Mouse (Mus musculus) thymus, adult 2 months (tissue): ENCODE measurements at regions not wholly inside any gene's neighbourhood (a gene's known extent, or its start where the extent isn't known, plus 50 kb on each side); places are given as distances from the start of the nearest gene placed in this dataset.
A peak's percentile ranks its signal among the peaks of the same experiment; 100 is the strongest.

Experiments used
- DNase-seq: peaks from one replicate; pipeline ENCODE4 v3.0.0; 2021
- H3K27ac ChIP-seq: fragments of 200-500 bp; 2 replicates; pipeline ENCODE4 v1.5.1; 2012; ENCODE audit warnings: low read length, control low read depth; ENCODE audit not compliant: control insufficient read depth, insufficient read depth
- H3K27me3 ChIP-seq: fragments of 200-500 bp; 2 replicates; pipeline ENCODE4 v1.6.1; 2012; ENCODE audit warnings: mild to moderate bottlenecking, low read length, moderate library complexity, mixed read lengths; ENCODE audit not compliant: control insufficient read depth, insufficient read depth
- H3K36me3 ChIP-seq: fragments of 200-500 bp; 2 replicates; pipeline ENCODE4 v1.6.1; 2012; ENCODE audit warnings: mild to moderate bottlenecking, low read length, moderate library complexity; ENCODE audit not compliant: control insufficient read depth, insufficient read depth
- H3K4me1 ChIP-seq: fragments of 200-500 bp; replicated peaks from 2 replicates; pipeline ENCODE4 v1.6.1; 2012; ENCODE audit warnings: low read length; ENCODE audit not compliant: control insufficient read depth, insufficient read depth
- H3K4me3 ChIP-seq: fragments of 200-500 bp; 2 replicates; pipeline ENCODE4 v1.5.1; 2012; ENCODE audit warnings: mild to moderate bottlenecking, low read length, control low read depth, moderate library complexity; ENCODE audit not compliant: control insufficient read depth, insufficient read depth
- CTCF ChIP-seq: fragments of 200-500 bp; IDR thresholded peaks from 2 replicates; pipeline ENCODE4 v1.5.1; 2012; ENCODE audit warnings: mild to moderate bottlenecking, control low read depth, low read length, moderate library complexity, borderline replicate concordance; ENCODE audit not compliant: control insufficient read depth, poor library complexity, insufficient read depth; ENCODE audit errors: extremely low read depth
- POLR2A ChIP-seq: fragments of 200-500 bp; IDR thresholded peaks from 2 replicates; pipeline ENCODE4 v1.6.1; 2012; ENCODE audit warnings: mild to moderate bottlenecking, low read length, control low read depth, moderate library complexity; ENCODE audit not compliant: control insufficient read depth, poor library complexity, insufficient read depth; ENCODE audit errors: extremely low read depth
- WGBS: fragments of 180-500 bp; shearing (Covaris S2); methylation state at CpG from one replicate; pipeline ENCODE4 v1.1.7; 2018; 5-methylcytosine and 5-hydroxymethylcytosine counted together

DNA sequence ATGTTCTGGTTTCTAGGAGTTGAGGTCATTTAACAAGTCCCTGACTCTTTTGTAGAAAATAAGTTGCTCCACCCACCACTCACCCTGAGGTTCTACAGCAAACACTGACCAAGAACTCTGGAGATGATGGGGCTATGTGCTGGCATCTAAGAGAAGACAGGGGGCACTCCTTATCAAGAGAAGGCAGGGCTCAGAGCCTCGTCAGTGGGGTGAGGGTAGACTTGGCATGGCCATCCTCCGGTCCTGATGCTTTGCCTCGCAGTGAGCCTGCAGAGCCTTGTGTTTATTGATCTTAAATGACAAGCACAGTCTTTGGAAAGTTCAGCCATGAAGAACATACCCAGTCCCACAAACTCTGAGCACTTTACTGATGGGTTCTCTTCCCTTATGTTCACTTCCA is 370.1 kb upstream of the 3110018I06Rik start:
- H3K4me3 ChIP-seq = no peak overlapping the region
- peak; percentile 66; the same call in 1 of the 2 replicates for TF ChIP-seq CTCF
- no peak for TF ChIP-seq POLR2A
- peaks cover 48% of the 10 kb centered on the region for H3K4me1 ChIP-seq
- H3K36me3 ChIP-seq = no peaks in the 10 kb centered on the region
- 10% methylated on average over 3 of the region's 3 CpGs for WGBS
- no peaks in the 10 kb centered on the region for H3K27me3 ChIP-seq
- peak overlapping the region; percentile 75 for H3K27ac ChIP-seq
- peak; percentile 70 for DNase-seq

DNA sequence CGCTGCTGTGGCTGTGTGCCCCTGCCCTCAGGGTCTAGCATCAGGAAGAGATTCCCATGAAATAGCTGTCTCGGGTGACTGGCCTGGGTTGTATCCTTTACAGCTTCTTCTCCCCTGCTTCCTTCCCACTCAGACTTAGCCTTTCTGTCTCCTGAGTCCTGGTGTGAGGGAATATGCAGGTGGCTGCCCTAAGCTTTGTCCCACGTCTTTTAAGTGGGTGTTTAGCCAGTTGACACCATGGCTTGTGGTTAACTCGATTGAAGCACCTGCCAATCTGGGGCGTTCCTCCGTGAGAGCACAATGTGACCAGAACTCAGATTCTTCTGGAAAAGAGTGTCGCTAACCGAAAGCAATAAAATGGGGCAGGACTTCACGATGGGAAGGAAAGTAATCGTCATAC is 369.4 kb upstream of the 3110018I06Rik start:
- peak; percentile 67 for DNase-seq
- TF ChIP-seq POLR2A = no peak
- no peak for TF ChIP-seq CTCF
- H3K36me3 ChIP-seq = no peaks in the 10 kb centered on the region
- H3K4me1 ChIP-seq = peaks cover 52% of the 10 kb centered on the region
- H3K27ac ChIP-seq = peak overlapping the region; percentile 75
- H3K27me3 ChIP-seq = no peaks in the 10 kb centered on the region
- no peak overlapping the region for H3K4me3 ChIP-seq
- 11% methylated on average over 10 of the region's 10 CpGs for WGBS

- Histone ChIP-seq H3K27me3 (no peaks in the 10 kb centered on the region), H3K27ac (peak overlapping the region; percentile 49), H3K4me1 (peaks cover 68% of the 10 kb centered on the region), H3K36me3 (no peaks in the 10 kb centered on the region), H3K4me3 (no peak overlapping the region)
- 77% methylated on average over 21 of the region's 21 CpGs for WGBS
- no peak for TF ChIP-seq CTCF
- TF ChIP-seq POLR2A = no peak
- DNase-seq = peak; percentile 37
Measured at GRCm38 (mm10) chr12:107120486-107121186, 367.8 kb upstream of the 3110018I06Rik start.

- H3K4me3 ChIP-seq = no peak overlapping the region
- no peaks in the 10 kb centered on the region for H3K27me3 ChIP-seq
- 76% methylated on average over 4 of the region's 4 CpGs for whole genome bisulfite sequencing
- no peaks in the 10 kb centered on the region for H3K36me3 ChIP-seq
- peak overlapping the region; percentile 49 for H3K27ac ChIP-seq
- DNase-seq = peak; percentile 9
- peaks cover 72% of the 10 kb centered on the region for H3K4me1 ChIP-seq
- TF ChIP-seq POLR2A (no peak), CTCF (no peak)
Measured at GRCm38 (mm10) chr12:107121990-107122389, 366.4 kb upstream of the 3110018I06Rik start.

- Histone ChIP-seq H3K4me1 (peaks cover 76% of the 10 kb centered on the region), H3K4me3 (no peak overlapping the region), H3K27ac (peak overlapping the region; percentile 95), H3K27me3 (no peaks in the 10 kb centered on the region), H3K36me3 (no peaks in the 10 kb centered on the region)
- TF ChIP-seq POLR2A = peak; percentile 32; the same call in 1 of the 2 replicates
- no peak for TF ChIP-seq CTCF
- DNase-seq = peak; percentile 68
- WGBS = 5% methylated on average over 8 of the region's 8 CpGs
Measured at GRCm38 (mm10) chr12:107123661-107124060, 364.8 kb upstream of the 3110018I06Rik start.

DNA sequence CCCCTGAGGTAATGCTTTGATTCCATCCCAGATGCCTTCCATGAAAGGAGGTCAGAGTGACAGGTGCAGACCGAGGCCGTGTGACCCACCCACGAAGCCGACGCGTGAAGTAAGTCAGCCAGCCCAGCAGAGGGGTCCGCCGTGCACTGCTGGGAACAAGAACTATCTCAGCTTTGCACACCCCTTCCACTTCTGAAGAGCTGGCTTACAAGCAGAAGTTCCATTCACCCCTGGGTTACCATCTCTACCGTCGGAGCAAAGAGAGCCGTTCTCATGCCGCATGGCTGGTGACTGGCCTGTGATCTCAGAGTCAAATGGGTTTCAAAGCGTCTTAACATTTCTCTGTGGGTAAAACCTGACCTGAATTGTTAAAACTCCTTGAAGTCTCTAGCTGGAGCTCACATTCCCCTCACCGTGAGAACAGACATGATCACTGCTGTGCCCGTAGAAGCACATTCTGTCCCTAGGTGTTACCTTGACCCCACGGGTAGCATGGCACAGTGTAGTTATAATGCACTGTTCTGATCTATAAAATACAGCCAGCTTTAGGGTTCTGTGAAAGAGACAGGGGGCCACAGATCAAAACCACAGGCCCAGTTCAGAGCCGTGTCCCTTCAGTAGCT is 364.1 kb upstream of the 3110018I06Rik start:
- WGBS = 8% methylated on average over 17 of the region's 17 CpGs
- Histone ChIP-seq H3K36me3 (no peaks in the 10 kb centered on the region), H3K27ac (peak overlapping the region; percentile 95), H3K4me1 (peaks cover 75% of the 10 kb centered on the region), H3K4me3 (no peak overlapping the region), H3K27me3 (no peaks in the 10 kb centered on the region)
- DNase-seq = peak; percentile 82
- TF ChIP-seq POLR2A (peak; percentile 51), CTCF (peak; percentile 63; the same call in 1 of the 2 replicates)

DNA sequence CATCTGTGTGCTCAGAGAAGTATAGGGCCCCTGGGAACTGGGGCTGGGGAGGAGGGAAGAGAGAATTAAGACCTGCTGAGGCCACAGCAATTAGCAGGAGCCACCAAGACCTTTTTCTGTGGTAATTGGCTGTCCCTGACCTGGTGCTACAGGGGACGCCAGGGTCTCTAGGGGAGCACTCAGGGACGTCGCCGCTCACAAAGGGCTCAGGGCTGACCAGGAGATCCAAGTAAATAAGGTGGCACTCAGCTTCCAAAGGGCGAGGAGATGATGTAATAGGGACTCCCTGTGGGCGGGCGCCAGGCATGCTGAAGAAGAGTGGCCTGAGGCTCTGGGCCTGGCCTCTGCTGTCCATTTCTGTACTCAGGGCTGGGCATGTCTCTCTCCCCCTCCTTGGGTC is 363.2 kb upstream of the 3110018I06Rik start:
- Histone ChIP-seq H3K27ac (peak overlapping the region; percentile 95), H3K4me3 (no peak overlapping the region), H3K4me1 (peaks cover 79% of the 10 kb centered on the region), H3K36me3 (no peaks in the 10 kb centered on the region), H3K27me3 (no peaks in the 10 kb centered on the region)
- peak; percentile 29 for DNase-seq
- WGBS = 87% methylated on average over 7 of the region's 7 CpGs
- no peak for TF ChIP-seq POLR2A
- TF ChIP-seq CTCF = no peak
